ENCODE assay signal across 21 mouse cellular contexts in genomic region chr16:76524921-76525320, GRCm38 (mm10).
A peak's percentile ranks its signal among the peaks of the same experiment; 100 is the strongest.
DNase-seq lines count a peak whose midpoint lies in the region; ATAC-seq and TF ChIP-seq lines count a peak whose summit lies in the region.
"Had no signal": no experiment of that assay in that cellular context is flagged by ENCODE, and none has a peak within 500 bp of the region (broad histone marks: within the 10 kb centered on the region; RNA-seq: fewer than 3 reads in every experiment).

No protein-coding gene starts in this region.

- no peak for TF ChIP-seq CTCF in heart, adult 2 months (IDR thresholded peaks at IDR 0.05)

- 66% methylated on average over 4 of the region's 4 CpGs for WGBS in heart, adult 2 months
- 60% methylated on average over 4 of the region's 4 CpGs for whole genome bisulfite sequencing in embryonic facial prominence, embryonic 10.5 days
- WGBS in limb, embryonic 13.5 days, result 30% methylated on average over 4 of the region's 4 CpGs

- no peaks in the 10 kb centered on the region for H3K79me2 ChIP-seq in heart, adult 2 months (replicated peaks; ENCODE audit: control insufficient read depth, insufficient read depth, low read length)

- no peaks in the 10 kb centered on the region for H3K27me3 ChIP-seq in heart, adult 2 months (ENCODE audit: control insufficient read depth, insufficient read depth, low read length)
- H3K27me3 ChIP-seq in embryonic facial prominence, embryonic 10.5 days (replicated peaks; ENCODE audit: low read depth, poor library complexity, severe bottlenecking), result no peaks in the 10 kb centered on the region
- no peaks in the 10 kb centered on the region for H3K27me3 ChIP-seq in limb, embryonic 13.5 days
- H3K27me3 ChIP-seq: embryonic facial prominence, embryonic 13.5 days; embryonic facial prominence, embryonic 15.5 days; forebrain, embryonic 12.5 days had no signal

- DNase-seq in heart, adult 2 months, result no peak
- no peak for DNase-seq in heart, postnatal 25 days (ENCODE audit: low spot score)
- DNase-seq in adipocyte (ENCODE audit: low spot score), result peak; percentile 62
- DNase-seq in embryonic facial prominence, embryonic 10.5 days (ENCODE audit: low spot score), result no peak
- no peak for DNase-seq in urinary bladder, postnatal 4 days (ENCODE audit: low spot score in 2 of 2)
- no peak for DNase-seq in frontal cortex, adult 2 months (ENCODE audit: extremely low spot score in 1 of 2, low spot score in 1 of 2)
- DNase-seq: adrenal gland, adult 8-10 months; adrenal gland, postnatal 14 days; cerebellum, adult 11-12 months; cerebellum, adult 2 months; cerebellum, adult 9-10 months; cerebellum, postnatal 10 days; cerebellum, postnatal 25 days had no signal

- H3K4me3 ChIP-seq in heart, adult 2 months, result no peak overlapping the region
- no peak overlapping the region for H3K4me3 ChIP-seq in embryonic facial prominence, embryonic 10.5 days
- H3K4me3 ChIP-seq in limb, embryonic 13.5 days, result no peak overlapping the region
- H3K4me3 ChIP-seq: embryonic facial prominence, embryonic 13.5 days; embryonic facial prominence, embryonic 15.5 days; erythroblast, embryonic 14.5 days; forebrain, embryonic 10.5 days; forebrain, embryonic 12.5 days had no signal

- intact Hi-C loops in heart, adult 2 months (cut with DNase I), result loop anchor here (5.0 to 10.0 kb wide), 3 partner anchors 88 to 230 kb away; partner anchors contain the start of gene Nrip1
- intact Hi-C loops in heart, postnatal 25 days (cut with DNase I), result loop anchor here (5.0 kb wide), 1 partner anchor 153 kb away; the partner anchor contains the start of gene Nrip1

- TF ChIP-seq EP300 in heart, adult 2 months (IDR thresholded peaks at IDR 0.05; ENCODE audit: insufficient read depth, low read depth, low read length), result no peak

- H3K4me2 ChIP-seq in limb, embryonic 13.5 days (replicated peaks), result no peak overlapping the region
- H3K4me2 ChIP-seq: embryonic facial prominence, embryonic 13.5 days; embryonic facial prominence, embryonic 15.5 days; forebrain, embryonic 12.5 days had no signal

- TF ChIP-seq POLR2A in heart, adult 2 months (IDR thresholded peaks at IDR 0.05; ENCODE audit: insufficient read depth, low read depth, low read length), result no peak

- H3K4me1 ChIP-seq in heart, adult 2 months (ENCODE audit: control insufficient read depth, insufficient read depth, low read length), result peaks cover 7% of the 10 kb centered on the region
- peaks cover 28% of the 10 kb centered on the region for H3K4me1 ChIP-seq in embryonic facial prominence, embryonic 10.5 days
- H3K4me1 ChIP-seq in limb, embryonic 13.5 days, result peaks cover 15% of the 10 kb centered on the region
- H3K4me1 ChIP-seq: embryonic facial prominence, embryonic 15.5 days; forebrain, embryonic 12.5 days had no signal

- H3K36me3 ChIP-seq in heart, adult 2 months (ENCODE audit: control insufficient read depth, insufficient read depth, low read length), result peaks cover 4% of the 10 kb centered on the region
- no peaks in the 10 kb centered on the region for H3K36me3 ChIP-seq in embryonic facial prominence, embryonic 10.5 days (replicated peaks)
- no peaks in the 10 kb centered on the region for H3K36me3 ChIP-seq in limb, embryonic 13.5 days
- H3K36me3 ChIP-seq: embryonic facial prominence, embryonic 13.5 days; embryonic facial prominence, embryonic 15.5 days; forebrain, embryonic 10.5 days; forebrain, embryonic 12.5 days had no signal

- ATAC-seq in limb, embryonic 13.5 days (ENCODE audit: low FRiP score, low read depth), result peak; percentile 28; the same call in 1 of the 2 replicates
- ATAC-seq: forebrain, embryonic 14.5 days; forebrain, embryonic 16.5 days had no signal

- H3K9ac ChIP-seq in heart, adult 2 months (ENCODE audit: low read depth, low read length), result no peak overlapping the region
- H3K9ac ChIP-seq in limb, embryonic 13.5 days, result no peak overlapping the region
- H3K9ac ChIP-seq: embryonic facial prominence, embryonic 13.5 days; embryonic facial prominence, embryonic 15.5 days; forebrain, embryonic 12.5 days had no signal

- peak overlapping the region; percentile 53 for H3K27ac ChIP-seq in heart, adult 2 months
- H3K27ac ChIP-seq in embryonic facial prominence, embryonic 10.5 days (replicated peaks), result 0 out of 2 replicates have a peak overlapping the region, but pooled peaks have one; percentile 30
- H3K27ac ChIP-seq in limb, embryonic 13.5 days, result no peak overlapping the region
- H3K27ac ChIP-seq: embryonic facial prominence, embryonic 13.5 days; embryonic facial prominence, embryonic 15.5 days; forebrain, embryonic 10.5 days; forebrain, embryonic 12.5 days had no signal

- no peaks in the 10 kb centered on the region for H3K9me3 ChIP-seq in embryonic facial prominence, embryonic 10.5 days
- no peaks in the 10 kb centered on the region for H3K9me3 ChIP-seq in limb, embryonic 13.5 days
- H3K9me3 ChIP-seq: embryonic facial prominence, embryonic 13.5 days; embryonic facial prominence, embryonic 15.5 days; forebrain, embryonic 10.5 days; forebrain, embryonic 12.5 days had no signal
